Mouse (Mus musculus) stomach, postnatal 0 days (tissue): Measurements from ENCODE around the gene Plppr3. TPM values are rescaled to one million over a fixed set of nuclear protein-coding genes. Genes with fewer than 3 reads are reported as not detected.

Experiments used
- ATAC-seq: fragments of 200-750 bp; cut with Nextera tagmentation; 2 replicates; pipeline ENCODE4 v1.8.0; 2017; ENCODE audit not compliant: low FRiP score, low TSS enrichment
- DNase-seq: peaks from one replicate; pipeline ENCODE4 v3.0.0-alpha.2; 2016; ENCODE audit warnings: low spot score
- H3K27ac ChIP-seq: fragments of 300-500 bp; sonication (generic); replicated peaks from 2 replicates; pipeline ENCODE4 v1.5.1; 2014; ENCODE audit warnings: mild to moderate bottlenecking, control low read depth
- H3K27me3 ChIP-seq: fragments of 300-500 bp; sonication (generic); 2 replicates; pipeline ENCODE4 v1.6.1; 2014; ENCODE audit warnings: low read length; ENCODE audit not compliant: control insufficient read depth, insufficient read depth
- H3K36me3 ChIP-seq: fragments of 300-500 bp; sonication (generic); 2 replicates; pipeline ENCODE4 v1.6.1; 2014; ENCODE audit warnings: low read length, mixed read lengths; ENCODE audit not compliant: control insufficient read depth, insufficient read depth
- H3K4me1 ChIP-seq: fragments of 300-500 bp; sonication (generic); replicated peaks from 2 replicates; pipeline ENCODE4 v1.6.1; 2014; ENCODE audit warnings: antibody characterized with exemption; ENCODE audit not compliant: control insufficient read depth, insufficient read depth
- H3K4me2 ChIP-seq: fragments of 300-500 bp; sonication (generic); replicated peaks from 2 replicates; pipeline ENCODE4 v1.6.1; 2014; ENCODE audit warnings: low read depth, mild to moderate bottlenecking, control low read depth, moderate library complexity
- H3K4me3 ChIP-seq: fragments of 300-500 bp; sonication (generic); 2 replicates; pipeline ENCODE4 v1.5.1; 2014; ENCODE audit warnings: low read depth, low read length, control low read depth
- H3K9ac ChIP-seq: fragments of 300-500 bp; sonication (generic); 2 replicates; pipeline ENCODE4 v1.6.1; 2014; ENCODE audit warnings: mild to moderate bottlenecking, low read length, control low read depth, mixed read lengths
- H3K9me3 ChIP-seq: fragments of 300-500 bp; sonication (generic); 2 replicates; pipeline ENCODE4 v1.6.1; 2016; ENCODE audit warnings: low read length; ENCODE audit not compliant: control insufficient read depth
- CTCF ChIP-seq: IDR thresholded peaks from 2 replicates; pipeline ENCODE4 v1.5.1; 2016; ENCODE audit warnings: antibody characterized with exemption, low read depth, mild to moderate bottlenecking, moderate library complexity
- EP300 ChIP-seq: optimal IDR thresholded peaks from 2 replicates; pipeline ENCODE3; 2016; ENCODE audit warnings: antibody characterized with exemption
- WGBS: fragments of 180-500 bp; shearing (Covaris S2); extraction: QIAGEN DNeasy Blood & Tissue Kit; methylation state at CpG from one replicate; pipeline ENCODE4 v1.1.7; 2014; 5-methylcytosine and 5-hydroxymethylcytosine counted together
- polyA plus RNA-seq: library from polyadenylated mRNA; unstranded; fragments of >200 nt; fragmentation: Nextera tagmentation; extraction: Ambion mirVana; gene quantifications from 2 replicates; pipeline ENCODE4 v1.2.1, GENCODE M21; 2015

Plppr3 gene
- polyA plus RNA-seq, 1 experiment from 2014 or later = 5.5 TPM

GRCm38 (mm10) chr10:79907415-79907814 lies 33.0 kb upstream of the Plppr3 start:
- DNase-seq = no peak
- 89% methylated on average over 10 of the region's 10 CpGs for WGBS
- no peak overlapping the region for H3K9ac ChIP-seq
- no peaks in the 10 kb centered on the region for H3K4me1 ChIP-seq
- no peak for TF ChIP-seq EP300
- TF ChIP-seq CTCF = no peak
- H3K4me2 ChIP-seq = no peak overlapping the region
- H3K27me3 ChIP-seq = no peaks in the 10 kb centered on the region
- H3K27ac ChIP-seq = no peak overlapping the region
- peaks cover 29% of the 10 kb centered on the region for H3K36me3 ChIP-seq
- H3K4me3 ChIP-seq = no peak overlapping the region
- no peak for ATAC-seq
- H3K9me3 ChIP-seq = no peaks in the 10 kb centered on the region

DNA sequence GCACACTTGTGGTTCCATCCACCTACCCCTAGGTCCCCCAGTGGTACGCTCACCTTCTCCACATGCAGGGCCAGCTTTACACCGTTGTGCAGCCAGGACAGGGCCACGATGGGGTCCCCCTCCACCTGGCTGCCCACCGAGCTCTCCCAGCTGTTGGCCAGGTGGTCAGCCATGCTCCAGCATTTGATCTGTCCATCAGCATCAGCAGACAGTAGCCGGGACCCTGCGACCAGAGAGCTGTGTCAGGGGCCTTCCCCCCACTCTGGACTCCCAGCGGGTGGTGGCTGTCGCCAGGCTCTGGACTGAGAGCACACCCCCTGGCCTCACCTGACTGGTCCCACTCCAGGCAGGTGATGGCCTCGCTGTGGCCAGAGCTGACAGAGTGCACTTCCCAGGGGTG lies 32.3 kb upstream of the Plppr3 start:
- TF ChIP-seq EP300 (no peak), CTCF (no peak)
- H3K27me3 ChIP-seq = no peaks in the 10 kb centered on the region
- H3K4me1 ChIP-seq = no peaks in the 10 kb centered on the region
- 95% methylated on average over 9 of the region's 9 CpGs for WGBS
- DNase-seq = no peak
- no peak overlapping the region for H3K9ac ChIP-seq
- peaks cover 26% of the 10 kb centered on the region for H3K36me3 ChIP-seq
- no peaks in the 10 kb centered on the region for H3K9me3 ChIP-seq
- no peak overlapping the region for H3K4me3 ChIP-seq
- no peak overlapping the region for H3K4me2 ChIP-seq
- ATAC-seq = no peak
- H3K27ac ChIP-seq = no peak overlapping the region

DNA sequence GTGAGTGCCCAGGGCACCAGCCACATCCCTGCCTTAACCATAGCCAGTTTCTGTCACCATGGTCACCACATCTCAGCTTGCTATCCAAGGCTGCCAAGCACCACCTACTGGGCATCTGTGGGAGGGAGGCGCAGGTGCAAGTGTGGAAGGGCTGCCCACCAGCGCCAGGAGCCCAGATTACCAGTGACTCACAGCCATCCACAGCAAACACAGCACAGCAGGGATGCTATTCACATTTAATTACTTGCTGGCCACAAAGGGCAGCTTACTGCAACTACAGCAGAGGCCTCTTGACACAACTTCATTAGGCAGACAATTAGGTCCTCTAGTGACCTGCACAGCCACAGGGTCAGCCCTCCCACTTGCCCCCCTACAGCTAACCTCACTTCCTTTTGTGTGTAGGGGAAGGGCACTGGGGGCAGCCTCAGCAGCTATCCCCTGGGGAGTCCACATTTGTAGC lies 26.5 kb upstream of the Plppr3 start:
- Histone ChIP-seq H3K27ac (no peak overlapping the region), H3K9me3 (no peaks in the 10 kb centered on the region), H3K4me3 (no peak overlapping the region), H3K4me2 (no peak overlapping the region), H3K4me1 (no peaks in the 10 kb centered on the region), H3K9ac (no peak overlapping the region), H3K36me3 (peaks cover 24% of the 10 kb centered on the region), H3K27me3 (no peaks in the 10 kb centered on the region)
- WGBS = 59% methylated on average over 2 of the region's 2 CpGs
- TF ChIP-seq CTCF = peak; percentile 59
- no peak for TF ChIP-seq EP300
- ATAC-seq (peak; percentile 43; the same call in 1 of the 2 replicates), DNase-seq (peak; percentile 61)

GRCm38 (mm10) chr10:79897316-79898245 lies 23.1 kb upstream of the Plppr3 start:
- DNase-seq (no peak), ATAC-seq (no peak)
- H3K27ac ChIP-seq = no peak overlapping the region

DNA sequence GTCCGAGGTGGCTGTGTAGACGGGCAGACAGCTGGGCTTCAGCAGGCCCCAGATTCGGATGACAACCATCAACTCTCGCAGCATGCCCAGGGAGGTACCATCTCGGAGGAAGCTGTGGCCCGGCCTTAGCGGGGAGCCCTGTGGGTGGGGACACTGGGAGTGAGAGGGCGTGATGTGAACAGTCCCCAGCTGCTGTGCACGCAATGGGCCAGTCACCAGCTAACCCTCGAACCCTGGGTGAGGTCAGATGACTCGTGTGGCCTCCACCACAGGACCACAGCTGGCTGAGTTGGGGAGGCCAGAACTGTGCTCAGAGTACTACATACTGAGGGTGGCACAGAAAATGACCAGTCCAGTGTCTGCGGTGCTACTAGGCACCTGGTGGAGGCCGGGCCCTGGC lies 22.4 kb upstream of the Plppr3 start:
- no peak for TF ChIP-seq EP300
- TF ChIP-seq CTCF = no peak
- 86% methylated on average over 13 of the region's 13 CpGs for WGBS
- Histone ChIP-seq H3K9me3 (no peaks in the 10 kb centered on the region), H3K4me3 (no peak overlapping the region), H3K4me1 (no peaks in the 10 kb centered on the region), H3K27me3 (no peaks in the 10 kb centered on the region), H3K27ac (no peak overlapping the region), H3K9ac (no peak overlapping the region), H3K36me3 (peaks cover 21% of the 10 kb centered on the region), H3K4me2 (no peak overlapping the region)
- DNase-seq (no peak), ATAC-seq (no peak; the same call in 1 of the 2 replicates)

More at GRCm38 (mm10) chr10:79897316-79898245, 23.1 kb upstream of the Plppr3 start:
- H3K4me1 ChIP-seq = no peaks in the 10 kb centered on the region
- no peak overlapping the region for H3K4me3 ChIP-seq
- H3K27me3 ChIP-seq = no peaks in the 10 kb centered on the region
- peaks cover 21% of the 10 kb centered on the region for H3K36me3 ChIP-seq
- TF ChIP-seq EP300 = no peak
- no peak for TF ChIP-seq CTCF
- no peaks in the 10 kb centered on the region for H3K9me3 ChIP-seq
- no peak overlapping the region for H3K4me2 ChIP-seq
- no peak overlapping the region for H3K9ac ChIP-seq
- 51% methylated on average over 20 of the region's 20 CpGs for WGBS

GRCm38 (mm10) chr10:79896306-79896705 lies 21.9 kb upstream of the Plppr3 start:
- H3K4me1 ChIP-seq = no peaks in the 10 kb centered on the region
- no peaks in the 10 kb centered on the region for H3K27me3 ChIP-seq
- DNase-seq (no peak), ATAC-seq (no peak)
- WGBS = 89% methylated on average over 16 of the region's 16 CpGs
- peaks cover 21% of the 10 kb centered on the region for H3K36me3 ChIP-seq
- H3K27ac ChIP-seq = no peak overlapping the region
- no peak overlapping the region for H3K9ac ChIP-seq
- TF ChIP-seq EP300 (no peak), CTCF (no peak)
- H3K4me2 ChIP-seq = no peak overlapping the region
- no peak overlapping the region for H3K4me3 ChIP-seq
- H3K9me3 ChIP-seq = no peaks in the 10 kb centered on the region
